Mouse (Mus musculus): ENCODE results near the gene Sp4. TPM values are rescaled to one million over a fixed set of nuclear protein-coding genes. Genes with fewer than 3 reads are reported as not detected.
A peak's percentile ranks its signal among the peaks of the same experiment; 100 is the strongest.

The Sp4 gene
- polyA plus RNA-seq, 1 experiment from 2014 or later, result 29.8 TPM

DNA sequence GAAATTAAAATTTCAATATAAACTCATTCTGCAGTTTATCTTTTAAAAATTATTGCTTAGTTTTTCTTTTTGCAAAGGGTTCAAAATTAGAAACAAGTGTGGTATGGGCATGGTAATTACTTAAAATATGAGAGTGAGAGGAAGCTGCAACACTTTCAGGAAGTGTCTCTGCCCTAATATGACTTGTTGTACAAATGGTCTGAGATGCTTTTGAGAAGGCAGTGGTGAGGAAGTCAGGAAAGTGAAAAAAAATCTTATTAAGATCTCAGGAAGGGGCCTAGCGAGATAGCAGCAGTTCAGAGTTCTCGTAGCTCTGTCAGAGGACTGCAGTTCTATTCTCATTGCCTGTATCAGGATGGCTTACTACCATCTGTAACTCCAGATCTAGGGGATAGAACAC is 89.1 kb downstream of the Sp4 start:
- no peak overlapping the region for H3K27ac ChIP-seq
- no peaks in the 10 kb centered on the region for H3K36me3 ChIP-seq (replicated peaks; ENCODE audit: control insufficient read depth, insufficient read depth)
- H3K4me2 ChIP-seq (replicated peaks), result no peak overlapping the region
- no peaks in the 10 kb centered on the region for H3K4me1 ChIP-seq (replicated peaks; ENCODE audit: control insufficient read depth, insufficient read depth, low read length)
- no peaks in the 10 kb centered on the region for H3K9me3 ChIP-seq (ENCODE audit: control insufficient read depth, low read length)
- no peak overlapping the region for H3K9ac ChIP-seq
- 87% methylated on average over 2 of the region's 2 CpGs for WGBS
- H3K27me3 ChIP-seq (ENCODE audit: control insufficient read depth, insufficient read depth, low read length), result no peaks in the 10 kb centered on the region
- H3K4me3 ChIP-seq (replicated peaks; ENCODE audit: low read length), result no peak overlapping the region
- ATAC-seq (ENCODE audit: low FRiP score) (no peak), DNase-seq (ENCODE audit: low spot score) (no peak)

DNA sequence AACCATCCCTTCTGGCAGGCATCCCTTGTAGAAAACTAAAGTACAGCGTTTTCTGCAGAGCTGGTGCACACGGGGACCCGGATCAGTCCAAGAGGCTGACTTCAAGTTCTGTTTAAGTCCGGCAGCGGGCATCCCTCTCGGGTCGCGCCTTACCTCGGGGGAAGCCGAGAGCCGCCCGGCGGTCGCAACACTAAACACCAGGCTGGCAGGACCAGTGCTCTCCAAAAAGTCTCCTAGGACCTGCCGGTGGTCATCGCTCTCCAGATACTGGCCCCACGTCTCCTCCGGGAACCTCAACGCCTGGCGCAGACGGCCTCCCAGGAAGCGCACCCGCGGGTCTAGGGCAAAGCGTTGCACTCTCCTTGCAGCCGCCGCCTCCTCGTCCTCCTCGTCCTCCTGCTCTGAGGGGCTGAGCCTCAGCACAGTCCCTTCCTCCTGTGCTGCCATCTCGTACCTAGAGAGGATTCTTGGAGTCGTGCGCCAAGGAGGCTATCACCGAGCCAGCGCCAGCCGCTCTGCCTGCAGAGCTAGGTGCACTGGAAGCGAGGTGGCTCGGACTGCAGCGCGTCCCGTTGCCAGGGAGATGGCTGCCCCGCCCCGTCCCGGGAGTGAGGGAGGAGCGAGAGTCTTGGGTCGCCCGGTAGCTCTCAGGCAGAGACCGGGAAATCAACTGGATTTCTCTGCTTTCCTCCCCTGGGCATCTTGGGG is 102.7 kb downstream of the Sp4 start, which contains the start of gene Dnah11:
Gene Dnah11 (minus strand): TSS at position 658 of the 708 bp plus-strand sequence.
- H3K9me3 ChIP-seq (ENCODE audit: control insufficient read depth, low read length), result no peaks in the 10 kb centered on the region
- WGBS, result under 1% methylated on average over 47 of the region's 47 CpGs
- H3K4me1 ChIP-seq (replicated peaks; ENCODE audit: control insufficient read depth, insufficient read depth, low read length), result no peaks in the 10 kb centered on the region
- H3K4me2 ChIP-seq (replicated peaks), result peak within 1 kb of the TSS; percentile 88
- DNase-seq (ENCODE audit: low spot score), result peak; percentile 68
- peak within 1 kb of the TSS; percentile 40 for H3K4me3 ChIP-seq (replicated peaks; ENCODE audit: low read length)
- peak within 1 kb of the TSS; percentile 39 for H3K9ac ChIP-seq
- H3K36me3 ChIP-seq (replicated peaks; ENCODE audit: control insufficient read depth, insufficient read depth), result no peaks in the 10 kb centered on the region
- H3K27me3 ChIP-seq (ENCODE audit: control insufficient read depth, insufficient read depth, low read length), result peaks cover 56% of the 10 kb centered on the region
- H3K27ac ChIP-seq, result no peak within 1 kb of the TSS
- ATAC-seq (ENCODE audit: low FRiP score), result peak; percentile 93

DNA sequence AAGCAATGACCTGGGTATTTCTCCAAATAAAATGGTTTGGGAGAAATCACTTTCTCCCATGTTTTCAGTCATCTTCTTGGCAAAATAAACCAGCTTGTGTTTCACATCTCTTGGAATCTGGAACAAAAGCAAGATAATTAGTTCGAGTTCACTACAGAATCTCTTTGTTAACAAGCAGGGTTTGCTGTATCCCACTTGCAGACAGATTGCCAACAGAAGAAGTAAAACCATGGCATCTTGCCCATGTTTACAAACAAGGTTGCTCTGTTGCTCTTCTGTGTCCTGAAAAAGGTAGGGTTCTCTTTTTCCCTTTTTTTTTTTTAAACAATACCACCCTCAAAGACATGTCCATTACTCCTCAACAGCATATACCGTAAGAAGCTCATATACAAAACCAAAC is 104.7 kb downstream of the Sp4 start:
- H3K9me3 ChIP-seq (ENCODE audit: control insufficient read depth, low read length), result no peaks in the 10 kb centered on the region
- H3K4me3 ChIP-seq (replicated peaks; ENCODE audit: low read length), result no peak overlapping the region
- no peak overlapping the region for H3K4me2 ChIP-seq (replicated peaks)
- no peaks in the 10 kb centered on the region for H3K4me1 ChIP-seq (replicated peaks; ENCODE audit: control insufficient read depth, insufficient read depth, low read length)
- no peaks in the 10 kb centered on the region for H3K36me3 ChIP-seq (replicated peaks; ENCODE audit: control insufficient read depth, insufficient read depth)
- peaks cover 60% of the 10 kb centered on the region for H3K27me3 ChIP-seq (ENCODE audit: control insufficient read depth, insufficient read depth, low read length)
- no peak overlapping the region for H3K9ac ChIP-seq
- no peak for DNase-seq (ENCODE audit: low spot score)
- ATAC-seq (ENCODE audit: low FRiP score), result no peak
- 65% methylated on average over 2 of the region's 2 CpGs for WGBS
- no peak overlapping the region for H3K27ac ChIP-seq

DNA sequence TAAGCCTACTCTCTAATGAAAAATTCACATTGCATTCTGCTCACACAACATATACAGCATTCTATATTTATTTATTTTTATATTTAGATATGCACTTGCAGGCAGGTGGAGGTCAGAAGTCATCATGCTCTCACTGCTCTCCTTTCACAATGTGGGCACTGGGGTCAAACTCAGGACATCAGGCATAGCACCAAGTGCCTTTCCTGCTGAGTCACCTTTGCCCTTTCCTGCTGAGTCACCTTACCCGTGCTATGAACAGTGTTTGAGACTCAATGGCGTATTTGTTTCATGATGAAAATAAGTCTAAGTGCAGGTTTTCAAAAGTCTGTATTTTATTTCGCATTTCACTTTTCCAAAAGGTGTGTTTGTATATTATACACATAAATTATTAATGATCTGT is 111.7 kb downstream of the Sp4 start:
- 68% methylated on average over 3 of the region's 3 CpGs for WGBS
- Histone ChIP-seq H3K4me2 (replicated peaks) (no peak overlapping the region), H3K9ac (no peak overlapping the region), H3K9me3 (ENCODE audit: control insufficient read depth, low read length) (no peaks in the 10 kb centered on the region), H3K4me3 (replicated peaks; ENCODE audit: low read length) (no peak overlapping the region), H3K27ac (no peak overlapping the region), H3K36me3 (replicated peaks; ENCODE audit: control insufficient read depth, insufficient read depth) (no peaks in the 10 kb centered on the region), H3K27me3 (ENCODE audit: control insufficient read depth, insufficient read depth, low read length) (peaks cover 23% of the 10 kb centered on the region; the same call in 1 of the 2 replicates), H3K4me1 (replicated peaks; ENCODE audit: control insufficient read depth, insufficient read depth, low read length) (no peaks in the 10 kb centered on the region; the same call in 1 of the 2 replicates)
- DNase-seq (ENCODE audit: low spot score), result no peak
- no peak for ATAC-seq (ENCODE audit: low FRiP score)

DNA sequence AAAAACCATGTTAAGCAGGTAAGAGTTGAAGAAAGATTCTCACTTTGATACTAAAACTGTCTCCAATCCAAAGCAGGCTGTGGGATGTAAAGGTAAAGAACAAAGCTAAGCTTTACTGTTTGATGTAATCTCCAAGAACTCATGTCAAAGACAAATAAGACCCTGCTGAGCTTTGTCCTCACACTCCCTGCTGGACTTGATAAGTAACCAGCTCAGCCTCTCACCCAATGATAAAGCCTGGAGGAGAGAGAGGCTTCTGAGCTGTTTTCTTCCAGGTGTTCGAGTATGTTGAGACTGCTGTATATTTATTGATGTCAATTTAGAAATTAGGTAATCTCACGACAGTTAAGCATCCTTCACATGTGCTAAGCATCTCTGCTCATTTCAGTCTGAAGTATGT is 113.6 kb downstream of the Sp4 start:
- Histone ChIP-seq H3K4me3 (replicated peaks; ENCODE audit: low read length) (no peak overlapping the region), H3K36me3 (replicated peaks; ENCODE audit: control insufficient read depth, insufficient read depth) (no peaks in the 10 kb centered on the region), H3K27me3 (ENCODE audit: control insufficient read depth, insufficient read depth, low read length) (peaks cover 16% of the 10 kb centered on the region; the same call in 1 of the 2 replicates), H3K9ac (no peak overlapping the region), H3K27ac (no peak overlapping the region), H3K4me1 (replicated peaks; ENCODE audit: control insufficient read depth, insufficient read depth, low read length) (no peaks in the 10 kb centered on the region; the same call in 1 of the 2 replicates), H3K4me2 (replicated peaks) (no peak overlapping the region), H3K9me3 (ENCODE audit: control insufficient read depth, low read length) (no peaks in the 10 kb centered on the region)
- whole genome bisulfite sequencing, result 42% methylated on average over 2 of the region's 2 CpGs
- DNase-seq (ENCODE audit: low spot score) (no peak), ATAC-seq (ENCODE audit: low FRiP score) (no peak)

DNA sequence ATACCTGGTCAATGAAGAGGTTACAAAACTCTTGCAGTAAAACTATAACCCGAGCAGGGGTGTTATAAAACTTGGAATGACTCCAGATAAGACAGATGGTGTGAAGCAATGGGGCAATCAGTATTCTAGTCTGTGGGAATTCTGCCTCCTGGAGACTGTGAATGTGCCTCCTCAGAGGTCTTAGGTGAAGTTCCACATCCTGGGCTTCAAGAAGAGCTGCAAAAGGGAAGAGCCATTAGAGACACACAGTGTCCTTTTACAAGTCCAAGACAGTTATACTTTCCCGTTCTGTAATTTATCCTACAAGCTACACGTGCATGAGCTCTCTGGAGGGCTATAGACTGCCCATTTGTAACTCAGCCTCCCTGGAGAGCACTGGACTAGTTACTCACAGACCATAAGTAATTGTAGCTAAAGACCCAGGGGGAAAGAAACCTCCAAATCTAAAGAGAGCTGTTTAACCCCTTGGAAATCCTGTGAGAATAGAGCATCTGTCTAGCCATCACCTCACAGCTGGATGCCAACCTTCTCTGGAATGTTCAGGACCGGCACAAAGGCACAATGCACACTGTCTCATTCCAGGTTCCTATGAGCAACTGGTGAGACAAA is 114.3 kb downstream of the Sp4 start:
- H3K36me3 ChIP-seq (replicated peaks; ENCODE audit: control insufficient read depth, insufficient read depth), result no peaks in the 10 kb centered on the region
- H3K9me3 ChIP-seq (ENCODE audit: control insufficient read depth, low read length), result no peaks in the 10 kb centered on the region
- H3K4me3 ChIP-seq (replicated peaks; ENCODE audit: low read length), result no peak overlapping the region
- DNase-seq (ENCODE audit: low spot score) (no peak), ATAC-seq (ENCODE audit: low FRiP score) (no peak)
- no peak overlapping the region for H3K27ac ChIP-seq
- no peaks in the 10 kb centered on the region; the same call in 1 of the 2 replicates for H3K4me1 ChIP-seq (replicated peaks; ENCODE audit: control insufficient read depth, insufficient read depth, low read length)
- 12% methylated on average over 4 of the region's 4 CpGs for WGBS
- H3K27me3 ChIP-seq (ENCODE audit: control insufficient read depth, insufficient read depth, low read length), result peaks cover 16% of the 10 kb centered on the region; the same call in 1 of the 2 replicates
- H3K9ac ChIP-seq, result no peak overlapping the region
- H3K4me2 ChIP-seq (replicated peaks), result no peak overlapping the region

DNA sequence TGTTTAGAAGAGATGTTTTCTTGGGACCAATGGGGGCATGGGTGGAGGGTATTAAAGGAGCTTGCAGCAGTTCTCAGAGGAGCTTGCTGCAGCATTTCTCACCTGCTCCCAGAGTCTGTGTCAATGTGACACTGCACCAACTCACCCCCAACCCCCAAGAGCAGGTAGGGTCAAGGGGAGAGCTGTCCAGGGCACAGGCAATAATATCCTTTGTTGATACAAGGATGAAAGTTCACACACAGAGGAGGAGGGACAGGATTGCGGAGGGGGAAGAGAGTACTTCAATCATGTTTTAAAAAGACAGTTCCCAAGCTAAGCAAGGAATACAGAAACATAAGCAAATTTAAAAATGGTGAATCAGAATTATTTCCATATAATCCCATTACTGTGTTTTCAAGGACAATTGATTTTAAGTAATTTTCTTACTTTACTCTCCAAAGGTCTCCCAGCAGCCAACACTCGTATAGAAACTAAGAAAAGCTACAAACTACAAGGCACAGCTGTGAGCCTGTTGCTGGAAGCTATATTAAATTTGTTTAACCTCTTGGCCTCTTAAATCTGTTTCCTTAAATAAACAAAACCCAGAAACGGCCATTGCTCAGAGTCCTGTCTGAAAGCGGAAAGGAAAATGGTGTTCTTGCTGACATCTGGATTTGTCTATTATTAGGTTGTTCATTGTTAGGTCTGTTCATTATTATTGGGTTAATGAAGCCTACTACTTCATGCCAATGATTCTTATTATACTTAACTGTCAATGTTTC is 114.9 kb downstream of the Sp4 start:
- Histone ChIP-seq H3K4me1 (replicated peaks; ENCODE audit: control insufficient read depth, insufficient read depth, low read length) (no peaks in the 10 kb centered on the region; the same call in 1 of the 2 replicates), H3K27ac (no peak overlapping the region), H3K27me3 (ENCODE audit: control insufficient read depth, insufficient read depth, low read length) (peaks cover 16% of the 10 kb centered on the region; the same call in 1 of the 2 replicates), H3K4me3 (replicated peaks; ENCODE audit: low read length) (no peak overlapping the region), H3K4me2 (replicated peaks) (no peak overlapping the region), H3K36me3 (replicated peaks; ENCODE audit: control insufficient read depth, insufficient read depth) (no peaks in the 10 kb centered on the region), H3K9me3 (ENCODE audit: control insufficient read depth, low read length) (no peaks in the 10 kb centered on the region), H3K9ac (no peak overlapping the region)
- 44% methylated on average over 4 of the region's 4 CpGs for WGBS
- ATAC-seq (ENCODE audit: low FRiP score), result no peak
- no peak for DNase-seq (ENCODE audit: low spot score)

Data from hindbrain, embryonic 14.5 days (tissue).